Mouse (Mus musculus): ENCODE results near the gene Gm20479.
A peak's percentile ranks its signal among the peaks of the same experiment; 100 is the strongest.

DNA sequence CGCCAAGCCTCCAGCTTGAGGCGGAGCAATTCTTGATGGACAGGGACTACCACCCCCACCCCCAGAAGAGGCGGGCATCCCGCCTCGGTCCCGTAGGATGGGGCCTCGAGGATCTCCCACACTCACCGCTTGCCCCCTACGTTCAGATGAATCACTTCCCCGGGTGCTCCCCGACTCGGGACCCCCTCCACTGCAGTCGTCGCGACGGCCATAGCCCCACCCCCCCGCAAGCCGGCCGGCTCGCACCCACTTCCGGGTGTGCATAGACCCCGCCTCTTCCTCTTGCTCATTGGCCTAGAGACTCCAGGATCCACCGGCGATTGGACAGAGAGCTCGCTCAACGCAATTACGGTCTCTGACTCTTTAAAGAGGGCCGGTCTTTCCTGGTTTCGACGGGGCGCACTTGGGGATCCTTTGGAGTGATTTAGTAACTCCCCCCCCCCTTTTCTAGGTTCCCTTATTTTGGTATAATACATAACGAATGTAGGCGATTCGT, 1.4 kb downstream of the Gm20479 start, which contains the start of gene Shkbp1:
- TF ChIP-seq CTCF (IDR thresholded peaks at IDR 0.05; ENCODE audit: extremely low read depth, insufficient read depth, low read length) (no peak), POLR2A (IDR thresholded peaks at IDR 0.05; ENCODE audit: extremely low read depth, insufficient read depth, low read length) (0 out of 2 replicates have a peak, but pooled peaks have one; percentile 7)

Data from cortical plate, adult 2 months (tissue).